Mouse (Mus musculus): Measurements from ENCODE around the gene Stbd1. TPM values are rescaled to one million over a fixed set of nuclear protein-coding genes. Genes with fewer than 3 reads are reported as not detected.

The Stbd1 gene
- 1.3 and 1.9 TPM in 2 replicates for polyA plus RNA-seq (2012; rRNA removed)

GRCm38 (mm10) chr5:92602691-92603690 is at the start of gene Stbd1:
Gene Stbd1, plus strand, starts transcription at chr5:92603041.
- TF ChIP-seq POLR2A (IDR thresholded peaks at IDR 0.05; ENCODE audit: control insufficient read depth, low read depth, low read length) (no peak), CTCF (IDR thresholded peaks at IDR 0.05; ENCODE audit: control insufficient read depth, insufficient read depth, insufficient replicate concordance, low read depth, low read length) (no peak)
- Histone ChIP-seq H3K4me3 (ENCODE audit: control insufficient read depth, low read depth, low read length) (peak within 1 kb of the TSS; percentile 78), H3K36me3 (ENCODE audit: control insufficient read depth, insufficient read depth, low read length) (no peaks in the 10 kb centered on the region), H3K27ac (ENCODE audit: control insufficient read depth, insufficient read depth, low read depth, low read length) (no peak within 1 kb of the TSS; the same call in 1 of the 2 replicates), H3K4me1 (ENCODE audit: control insufficient read depth, insufficient read depth, low read length) (peaks cover 10% of the 10 kb centered on the region), H3K27me3 (ENCODE audit: control insufficient read depth, insufficient read depth, low read length) (no peaks in the 10 kb centered on the region)

DNA sequence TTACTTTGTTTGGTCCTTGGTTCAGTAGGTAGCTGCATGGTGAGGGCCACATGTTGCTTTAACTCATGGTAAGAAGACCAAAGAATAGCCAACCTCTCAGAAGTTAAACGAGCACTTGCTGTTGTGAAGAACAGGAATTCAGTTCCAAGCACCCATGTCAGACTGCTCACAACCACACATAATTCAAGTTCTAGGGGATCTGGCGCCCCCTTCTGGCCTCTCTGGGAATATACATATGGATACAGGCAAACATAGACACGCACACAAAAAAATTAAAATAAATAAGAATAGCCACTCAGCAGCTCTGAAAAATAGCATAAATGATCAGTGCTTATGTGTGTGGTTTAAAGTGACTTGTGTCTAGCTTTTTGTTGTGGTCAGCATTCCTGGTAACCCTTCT is 48.9 kb upstream of the Stbd1 start:
- TF ChIP-seq CTCF (IDR thresholded peaks at IDR 0.05; ENCODE audit: control insufficient read depth, insufficient read depth, insufficient replicate concordance, low read depth, low read length) (no peak), POLR2A (IDR thresholded peaks at IDR 0.05; ENCODE audit: control insufficient read depth, low read depth, low read length) (no peak)
- Histone ChIP-seq H3K27ac (ENCODE audit: control insufficient read depth, insufficient read depth, low read depth, low read length) (no peak overlapping the region), H3K36me3 (ENCODE audit: control insufficient read depth, insufficient read depth, low read length) (no peaks in the 10 kb centered on the region), H3K27me3 (ENCODE audit: control insufficient read depth, insufficient read depth, low read length) (no peaks in the 10 kb centered on the region), H3K4me1 (ENCODE audit: control insufficient read depth, insufficient read depth, low read length) (no peaks in the 10 kb centered on the region), H3K4me3 (ENCODE audit: control insufficient read depth, low read depth, low read length) (no peak overlapping the region)

- Histone ChIP-seq H3K27me3 (ENCODE audit: control insufficient read depth, insufficient read depth, low read length) (no peaks in the 10 kb centered on the region), H3K4me3 (ENCODE audit: control insufficient read depth, low read depth, low read length) (no peak overlapping the region), H3K4me1 (ENCODE audit: control insufficient read depth, insufficient read depth, low read length) (no peaks in the 10 kb centered on the region), H3K27ac (ENCODE audit: control insufficient read depth, insufficient read depth, low read depth, low read length) (no peak overlapping the region), H3K36me3 (ENCODE audit: control insufficient read depth, insufficient read depth, low read length) (no peaks in the 10 kb centered on the region)
- no peak for TF ChIP-seq CTCF (IDR thresholded peaks at IDR 0.05; ENCODE audit: control insufficient read depth, insufficient read depth, insufficient replicate concordance, low read depth, low read length)
- no peak for TF ChIP-seq POLR2A (IDR thresholded peaks at IDR 0.05; ENCODE audit: control insufficient read depth, low read depth, low read length)
Observed at GRCm38 (mm10) chr5:92554443-92554842, 48.4 kb upstream of the Stbd1 start.

DNA sequence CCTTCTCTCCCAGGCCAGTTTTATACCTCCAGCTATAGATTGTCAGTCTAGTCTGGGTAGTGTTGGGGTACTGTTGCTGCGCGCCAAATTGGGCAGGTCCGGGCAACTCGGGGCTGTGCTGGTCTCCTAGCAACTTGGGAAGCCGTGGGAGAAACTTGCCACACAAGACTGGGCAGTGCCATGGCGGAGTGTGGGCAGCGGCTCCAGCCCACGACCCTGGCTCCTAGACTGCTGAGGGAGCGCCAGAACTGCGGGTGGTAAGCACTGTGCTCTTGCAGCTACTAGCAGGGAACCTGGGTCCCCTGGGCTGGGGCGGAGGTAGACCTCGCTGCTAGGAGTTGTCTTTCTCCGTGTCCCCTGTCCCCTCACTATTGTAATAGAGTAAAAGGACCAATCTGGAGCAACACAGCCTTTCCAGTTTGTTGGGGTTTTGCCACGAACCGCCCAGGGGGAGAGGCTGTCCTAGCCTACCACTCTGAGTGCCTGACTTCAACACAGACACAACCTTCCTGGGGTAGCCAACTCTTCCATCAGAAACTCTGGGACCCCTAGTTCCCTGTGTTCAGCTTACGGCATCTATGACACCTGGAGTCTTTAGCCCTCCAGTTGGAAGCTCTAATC is 47.8 kb upstream of the Stbd1 start, which contains the start of gene Fam47e:
Gene Fam47e (plus strand): TSS at position 179 of the 621 bp plus-strand sequence.
- Histone ChIP-seq H3K36me3 (ENCODE audit: control insufficient read depth, insufficient read depth, low read length) (no peaks in the 10 kb centered on the region), H3K4me1 (ENCODE audit: control insufficient read depth, insufficient read depth, low read length) (no peaks in the 10 kb centered on the region), H3K27ac (ENCODE audit: control insufficient read depth, insufficient read depth, low read depth, low read length) (no peak within 1 kb of the TSS), H3K4me3 (ENCODE audit: control insufficient read depth, low read depth, low read length) (no peak within 1 kb of the TSS), H3K27me3 (ENCODE audit: control insufficient read depth, insufficient read depth, low read length) (no peaks in the 10 kb centered on the region)
- TF ChIP-seq CTCF (IDR thresholded peaks at IDR 0.05; ENCODE audit: control insufficient read depth, insufficient read depth, insufficient replicate concordance, low read depth, low read length) (no peak), POLR2A (IDR thresholded peaks at IDR 0.05; ENCODE audit: control insufficient read depth, low read depth, low read length) (no peak)

- no peaks in the 10 kb centered on the region for H3K4me1 ChIP-seq (ENCODE audit: control insufficient read depth, insufficient read depth, low read length)
- H3K27me3 ChIP-seq (ENCODE audit: control insufficient read depth, insufficient read depth, low read length), result no peaks in the 10 kb centered on the region
- H3K36me3 ChIP-seq (ENCODE audit: control insufficient read depth, insufficient read depth, low read length), result no peaks in the 10 kb centered on the region
- no peak overlapping the region for H3K27ac ChIP-seq (ENCODE audit: control insufficient read depth, insufficient read depth, low read depth, low read length)
- H3K4me3 ChIP-seq (ENCODE audit: control insufficient read depth, low read depth, low read length), result no peak overlapping the region
- TF ChIP-seq CTCF (IDR thresholded peaks at IDR 0.05; ENCODE audit: control insufficient read depth, insufficient read depth, insufficient replicate concordance, low read depth, low read length) (no peak), POLR2A (IDR thresholded peaks at IDR 0.05; ENCODE audit: control insufficient read depth, low read depth, low read length) (no peak)
Observed at GRCm38 (mm10) chr5:92555905-92556304, 46.9 kb upstream of the Stbd1 start.

DNA sequence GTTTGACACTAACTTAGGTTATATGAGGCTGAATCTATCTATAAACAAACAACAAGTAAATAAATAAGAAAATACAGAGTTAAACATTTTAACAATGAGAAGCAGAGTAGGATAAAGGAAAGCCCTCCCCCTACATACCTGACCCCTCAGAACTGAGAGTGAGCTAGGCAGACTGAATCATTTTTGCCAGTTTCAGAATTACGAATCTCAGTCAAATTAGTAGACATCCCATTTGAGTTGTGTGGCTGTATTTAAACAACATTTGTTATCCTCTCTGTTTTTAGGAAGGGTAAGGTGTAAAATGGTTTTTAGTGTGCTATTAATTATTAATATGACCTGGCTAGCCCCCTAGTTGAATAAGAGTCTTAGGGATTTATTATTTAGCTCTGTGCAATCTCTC is 45.3 kb upstream of the Stbd1 start:
- Histone ChIP-seq H3K27me3 (ENCODE audit: control insufficient read depth, insufficient read depth, low read length) (no peaks in the 10 kb centered on the region), H3K4me1 (ENCODE audit: control insufficient read depth, insufficient read depth, low read length) (no peaks in the 10 kb centered on the region), H3K4me3 (ENCODE audit: control insufficient read depth, low read depth, low read length) (no peak overlapping the region), H3K27ac (ENCODE audit: control insufficient read depth, insufficient read depth, low read depth, low read length) (no peak overlapping the region), H3K36me3 (ENCODE audit: control insufficient read depth, insufficient read depth, low read length) (no peaks in the 10 kb centered on the region)
- TF ChIP-seq POLR2A (IDR thresholded peaks at IDR 0.05; ENCODE audit: control insufficient read depth, low read depth, low read length), result no peak
- TF ChIP-seq CTCF (IDR thresholded peaks at IDR 0.05; ENCODE audit: control insufficient read depth, insufficient read depth, insufficient replicate concordance, low read depth, low read length), result no peak

- no peak overlapping the region for H3K27ac ChIP-seq (ENCODE audit: control insufficient read depth, insufficient read depth, low read depth, low read length)
- H3K4me3 ChIP-seq (ENCODE audit: control insufficient read depth, low read depth, low read length), result no peak overlapping the region
- H3K4me1 ChIP-seq (ENCODE audit: control insufficient read depth, insufficient read depth, low read length), result no peaks in the 10 kb centered on the region
- no peaks in the 10 kb centered on the region for H3K36me3 ChIP-seq (ENCODE audit: control insufficient read depth, insufficient read depth, low read length)
- TF ChIP-seq CTCF (IDR thresholded peaks at IDR 0.05; ENCODE audit: control insufficient read depth, insufficient read depth, insufficient replicate concordance, low read depth, low read length) (no peak), POLR2A (IDR thresholded peaks at IDR 0.05; ENCODE audit: control insufficient read depth, low read depth, low read length) (no peak)
- H3K27me3 ChIP-seq (ENCODE audit: control insufficient read depth, insufficient read depth, low read length), result no peaks in the 10 kb centered on the region
Observed at GRCm38 (mm10) chr5:92560201-92560600, 42.6 kb upstream of the Stbd1 start.

Measured in testis, adult 2 months (tissue).